Mouse (Mus musculus): Measurements from ENCODE around the gene Mex3b. TPM values are rescaled to one million over a fixed set of nuclear protein-coding genes. Genes with fewer than 3 reads are reported as not detected.

Mex3b gene
- total RNA-seq, 1 experiment from 2014 or later, result 3.9 TPM

GRCm38 (mm10) chr7:82866486-82867270 lies 455 bp upstream of the Mex3b start:
- DNase-seq, result peak; percentile 95

DNA sequence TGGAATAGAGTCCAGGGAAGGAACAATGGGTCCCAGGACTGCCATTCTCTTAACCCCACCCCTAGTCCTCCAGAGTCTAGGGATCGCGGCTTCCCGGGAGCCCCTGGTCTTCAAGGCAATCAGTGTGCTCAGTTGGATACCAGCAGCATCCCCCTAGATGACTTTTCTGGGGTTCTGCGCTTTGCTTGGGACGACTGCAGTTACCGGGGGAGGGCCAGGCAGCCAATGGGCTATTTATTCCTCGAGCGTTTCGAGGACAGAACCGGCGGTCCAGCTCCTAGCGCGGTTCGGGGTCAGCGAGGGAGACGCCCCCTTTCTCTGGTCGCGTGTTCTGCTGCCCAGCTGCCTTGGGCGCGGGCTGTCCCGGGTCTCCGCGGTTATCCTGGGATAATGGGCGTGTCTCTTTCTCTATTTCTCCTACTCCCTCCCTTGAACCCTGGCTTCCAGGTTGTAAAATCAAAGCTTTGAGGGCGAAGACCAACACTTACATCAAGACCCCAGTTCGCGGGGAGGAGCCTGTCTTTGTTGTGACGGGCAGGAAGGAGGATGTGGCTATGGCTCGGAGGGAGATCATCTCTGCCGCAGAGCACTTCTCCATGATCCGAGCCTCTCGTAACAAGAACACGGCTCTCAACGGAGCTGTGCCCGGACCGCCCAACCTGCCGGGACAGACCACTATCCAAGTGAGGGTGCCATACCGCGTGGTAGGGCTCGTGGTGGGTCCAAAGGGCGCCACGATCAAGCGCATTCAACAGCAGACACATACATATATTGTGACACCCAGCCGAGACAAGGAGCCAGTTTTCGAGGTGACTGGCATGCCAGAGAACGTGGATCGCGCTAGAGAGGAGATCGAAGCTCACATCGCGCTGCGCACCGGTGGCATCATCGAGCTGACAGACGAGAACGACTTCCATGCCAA lies 1.4 kb downstream of the Mex3b start:
- DNase-seq, result peak; percentile 36

- DNase-seq, result peak; percentile 68
Measured at GRCm38 (mm10) chr7:82869231-82870147, 2.4 kb downstream of the Mex3b start.

- no peak for DNase-seq
Measured at GRCm38 (mm10) chr7:82870148-82870513, 3.0 kb downstream of the Mex3b start.

DNA sequence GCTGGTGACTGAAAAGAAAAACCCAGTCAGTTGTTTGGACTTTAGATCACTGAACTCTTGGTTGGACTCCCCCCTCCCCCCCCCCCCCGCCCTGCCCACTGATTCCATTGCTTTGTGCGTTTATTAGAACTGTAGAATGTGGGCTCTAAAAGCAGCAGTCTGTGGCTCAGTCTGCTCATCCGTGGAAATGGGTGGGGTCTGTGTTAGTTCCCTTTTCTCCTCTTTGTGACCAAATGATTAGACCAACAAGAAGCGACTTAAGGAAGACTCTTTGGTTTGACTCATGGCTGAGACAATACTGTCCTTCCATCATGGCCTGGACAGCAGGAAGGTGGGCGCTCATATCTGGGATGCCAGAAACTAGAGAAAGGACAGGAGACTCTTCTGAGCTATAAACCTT lies 9.4 kb downstream of the Mex3b start:
- no peak for DNase-seq

GRCm38 (mm10) chr7:82880016-82880415 lies 12.9 kb downstream of the Mex3b start:
- no peak for DNase-seq

DNA sequence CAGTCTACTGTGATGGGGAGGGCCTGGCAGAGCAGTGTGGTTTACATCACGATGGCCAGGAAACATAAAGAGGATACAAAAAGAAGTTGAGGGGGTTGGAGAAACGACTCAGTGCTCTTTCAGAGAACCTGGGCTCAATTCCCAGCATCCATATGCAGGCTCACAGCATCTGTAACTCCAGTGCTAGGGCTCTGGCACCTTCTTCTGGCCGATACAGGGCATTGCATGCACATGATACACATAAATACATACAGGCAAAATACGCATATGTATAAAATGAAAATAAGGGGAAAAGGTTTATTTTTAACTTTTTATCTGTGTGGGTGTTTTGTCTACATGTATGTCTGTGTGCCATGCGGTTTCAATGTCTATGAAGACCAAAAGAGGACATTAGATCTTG lies 13.6 kb downstream of the Mex3b start:
- DNase-seq, result no peak

DNA sequence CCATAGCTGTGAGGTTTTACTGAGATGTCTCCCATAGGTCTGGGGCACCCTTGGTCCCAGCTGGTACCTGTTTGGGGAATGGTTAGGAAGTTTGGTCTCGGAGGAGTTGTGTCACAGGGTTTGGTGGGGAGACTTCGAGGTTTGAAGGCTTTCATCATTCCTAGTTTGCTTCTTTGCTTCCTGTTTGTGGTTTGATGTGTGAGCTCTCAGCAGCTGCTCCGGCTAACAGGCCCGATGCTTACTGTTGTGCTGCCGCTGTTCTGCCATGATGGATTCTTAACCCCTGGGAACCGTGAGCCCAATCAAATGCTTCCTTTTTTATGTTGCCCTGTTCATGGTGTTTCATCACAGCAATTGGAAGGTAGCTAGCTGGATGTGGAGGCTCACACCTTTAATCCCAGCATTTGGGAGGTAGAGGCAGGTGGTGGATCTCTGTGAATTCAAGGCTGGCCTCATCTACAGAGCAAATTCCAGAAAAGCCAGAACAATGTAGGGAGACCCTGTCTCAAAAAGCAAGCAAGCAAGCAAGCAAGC lies 23.3 kb downstream of the Mex3b start:
- no peak for DNase-seq

- DNase-seq, result no peak
Measured at GRCm38 (mm10) chr7:82890875-82891515, 23.9 kb downstream of the Mex3b start.

- no peak for DNase-seq
Measured at GRCm38 (mm10) chr7:82894366-82894765, 27.2 kb downstream of the Mex3b start.

- peak; percentile 41 for DNase-seq
Measured at GRCm38 (mm10) chr7:82895606-82896005, 28.5 kb downstream of the Mex3b start.

GRCm38 (mm10) chr7:82896750-82897149 lies 29.6 kb downstream of the Mex3b start:
- DNase-seq, result no peak

- no peak for DNase-seq
Measured at GRCm38 (mm10) chr7:82899459-82900297, 32.5 kb downstream of the Mex3b start.

DNA sequence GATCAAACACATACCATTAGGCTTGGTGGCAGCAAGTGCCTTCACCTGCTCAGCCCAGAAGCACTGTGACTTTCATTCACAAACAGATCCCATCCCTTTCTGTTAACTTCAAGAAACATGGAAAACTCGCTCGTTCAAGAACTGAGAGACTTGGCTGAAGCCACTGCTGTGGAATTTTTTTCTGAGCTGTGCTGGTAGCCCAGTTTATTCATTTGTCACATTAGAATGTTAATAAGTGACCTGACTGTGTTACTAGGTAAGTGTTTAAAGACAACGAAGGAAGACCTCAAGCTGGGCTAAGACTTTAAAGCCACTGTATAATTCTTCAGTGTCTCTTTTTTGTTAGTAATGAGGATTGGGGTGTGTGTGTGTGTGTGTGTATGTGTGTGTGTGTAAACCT lies 35.9 kb downstream of the Mex3b start:
- DNase-seq, result no peak

GRCm38 (mm10) chr7:82905527-82905926 lies 38.4 kb downstream of the Mex3b start:
- DNase-seq, result peak; percentile 12

GRCm38 (mm10) chr7:82907081-82907480 lies 39.9 kb downstream of the Mex3b start:
- no peak for DNase-seq

DNA sequence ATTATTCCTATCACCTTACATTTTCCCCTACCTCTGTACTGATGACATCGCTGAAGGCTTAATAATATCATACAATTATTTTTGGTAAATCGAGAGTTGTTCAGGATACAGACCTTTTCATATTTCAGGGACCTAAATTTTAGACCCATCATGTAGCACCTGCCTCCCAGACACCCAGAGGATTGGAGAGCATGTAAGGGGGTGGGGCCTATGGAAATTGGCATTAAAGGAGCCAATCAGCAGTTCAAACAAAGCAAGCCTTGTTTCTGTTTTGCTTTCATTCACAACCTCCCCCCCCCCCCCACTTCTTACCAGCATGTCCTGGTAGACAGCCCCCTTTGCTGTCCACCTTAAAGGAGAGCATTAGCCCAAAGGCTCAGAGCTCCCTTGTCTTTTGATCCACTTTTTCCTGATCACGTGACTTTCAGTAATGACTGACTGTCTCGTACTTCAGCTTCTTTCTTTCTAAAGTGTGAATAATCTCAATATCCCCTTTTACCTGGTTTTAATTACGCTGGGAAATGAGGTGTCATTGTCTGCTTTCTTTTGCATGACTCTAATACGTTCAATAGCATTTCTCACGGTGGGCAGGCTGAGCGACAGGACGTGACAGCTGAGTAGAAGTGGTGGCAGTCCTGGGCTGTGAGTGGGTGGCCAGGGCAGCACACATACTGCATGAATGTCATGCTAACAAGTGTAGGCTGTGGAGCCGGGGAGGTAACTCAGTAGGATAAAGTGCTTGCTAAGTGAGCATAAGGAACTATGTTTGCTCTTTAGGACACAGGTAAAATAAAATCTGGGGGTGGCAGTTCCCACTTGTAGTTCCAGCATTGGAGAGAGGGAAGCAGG lies 43.6 kb downstream of the Mex3b start:
- no peak for DNase-seq

- DNase-seq, result no peak
Measured at GRCm38 (mm10) chr7:82911501-82911900, 44.4 kb downstream of the Mex3b start.

DNA sequence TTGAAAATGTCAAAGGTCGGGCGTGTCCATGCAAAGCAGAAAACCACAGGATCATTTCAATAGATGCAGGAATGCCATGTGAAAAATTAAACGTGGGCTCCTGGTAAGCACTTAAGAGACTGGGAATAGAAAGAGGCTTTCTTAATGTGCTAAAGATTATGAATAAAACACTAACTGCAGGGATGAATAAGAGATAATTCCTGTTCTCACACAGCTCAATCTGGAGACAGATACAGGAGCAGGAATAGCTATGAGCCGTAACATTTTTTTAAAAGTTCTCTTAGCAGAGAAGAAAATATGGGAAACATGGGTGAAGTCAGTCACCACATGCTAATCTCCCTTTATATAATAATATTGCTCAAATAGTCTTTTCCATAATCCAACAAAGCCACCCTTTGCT lies 47.2 kb downstream of the Mex3b start:
- no peak for DNase-seq
